Comparison of ENCODE assay signal across 21 mouse cellular contexts in the genomic region with DNA sequence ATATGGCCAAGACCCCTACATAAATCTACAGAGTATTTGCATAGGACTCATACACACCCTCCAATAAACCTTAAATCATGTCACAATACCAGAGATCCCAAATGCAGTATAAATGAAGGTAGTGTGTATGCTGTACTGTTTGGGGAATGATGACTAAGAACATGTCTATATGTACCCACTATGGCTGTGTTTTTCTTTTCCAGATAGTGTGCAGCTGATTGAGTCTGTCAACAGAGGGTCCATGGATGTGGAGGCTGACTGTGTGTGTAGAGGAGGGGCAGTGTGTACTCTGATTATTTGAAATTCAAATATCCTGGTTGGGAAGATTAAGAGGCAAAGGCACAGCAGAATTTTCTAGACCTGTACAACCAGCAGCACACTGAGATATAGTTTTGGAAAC.
DNase-seq lines count a peak whose midpoint lies in the region; ATAC-seq and TF ChIP-seq lines count a peak whose summit lies in the region.
"Had no signal": no experiment of that assay in that cellular context is flagged by ENCODE, and none has a peak within 500 bp of the region (broad histone marks: within the 10 kb centered on the region; RNA-seq: fewer than 3 reads in every experiment).

No protein-coding gene starts in this region.

- no peaks in the 10 kb centered on the region for H3K36me3 ChIP-seq in forebrain, embryonic 15.5 days
- no peaks in the 10 kb centered on the region for H3K36me3 ChIP-seq in forebrain, embryonic 10.5 days (replicated peaks)
- peaks cover 13% of the 10 kb centered on the region for H3K36me3 ChIP-seq in heart, adult 2 months (ENCODE audit: control insufficient read depth, insufficient read depth, low read length)
- H3K36me3 ChIP-seq in heart, postnatal 0 days (replicated peaks; ENCODE audit: control insufficient read depth, insufficient read depth, low read length): no peaks in the 10 kb centered on the region
- H3K36me3 ChIP-seq in stomach, postnatal 0 days (ENCODE audit: control insufficient read depth, insufficient read depth, low read length): no peaks in the 10 kb centered on the region
- H3K36me3 ChIP-seq: G1E; hindbrain, embryonic 12.5 days; hindbrain, embryonic 15.5 days had no signal

- no peak for TF ChIP-seq POLR2A in heart, adult 2 months (IDR thresholded peaks at IDR 0.05; ENCODE audit: insufficient read depth, low read depth, low read length)

- H3K79me2 ChIP-seq in heart, adult 2 months (replicated peaks; ENCODE audit: control insufficient read depth, insufficient read depth, low read length): no peaks in the 10 kb centered on the region

- DNase-seq in forebrain, embryonic 10.5 days (ENCODE audit: extremely low spot score, low spot score): no peak
- no peak for DNase-seq in heart, adult 2 months
- DNase-seq in heart, postnatal 36 days: no peak
- no peak for DNase-seq in heart, postnatal 0 days (ENCODE audit: low spot score)
- no peak for DNase-seq in heart, postnatal 10 days
- peak; percentile 32 for DNase-seq in stomach, postnatal 0 days (ENCODE audit: low spot score)
- DNase-seq in thymus, postnatal 10 days (ENCODE audit: low spot score in 2 of 2): no peak
- DNase-seq: adrenal gland, postnatal 10 days; B cell, adult 2 months; cerebellum, adult 9-10 months; cerebellum, postnatal 14 days; gastrocnemius, postnatal 25 days; kidney, adult 11 months; kidney, adult 8-10 months had no signal

- intact Hi-C loops in heart, adult 2 months (cut with DNase I): loop anchor here (2.0 to 5.0 kb wide), 4 partner anchors 35 to 405 kb away; partner anchors contain the start of gene Trib2
- intact Hi-C loops in heart, postnatal 36 days (cut with DNase I): loop anchor here (2.0 kb wide), 3 partner anchors 37 to 405 kb away; partner anchors contain the start of gene Trib2
- intact Hi-C loops in heart, postnatal 10 days (cut with DNase I): loop anchor here (2.0 to 10.0 kb wide), 2 partner anchors 205 to 293 kb away; no protein-coding TSS in a partner anchor

- H3K4me2 ChIP-seq in forebrain, embryonic 15.5 days (replicated peaks): no peak overlapping the region
- no peak overlapping the region for H3K4me2 ChIP-seq in heart, postnatal 0 days (ENCODE audit: low read depth, low read length)
- no peak overlapping the region for H3K4me2 ChIP-seq in stomach, postnatal 0 days (replicated peaks; ENCODE audit: low read depth)
- H3K4me2 ChIP-seq: heart, embryonic 11.5 days; hindbrain, embryonic 12.5 days; hindbrain, embryonic 15.5 days had no signal

- no peaks in the 10 kb centered on the region for H3K27me3 ChIP-seq in forebrain, embryonic 15.5 days
- no peaks in the 10 kb centered on the region for H3K27me3 ChIP-seq in forebrain, embryonic 10.5 days (ENCODE audit: poor library complexity, severe bottlenecking)
- no peaks in the 10 kb centered on the region for H3K27me3 ChIP-seq in heart, adult 2 months (ENCODE audit: control insufficient read depth, insufficient read depth, low read length)
- no peaks in the 10 kb centered on the region for H3K27me3 ChIP-seq in heart, postnatal 0 days (ENCODE audit: control insufficient read depth, insufficient read depth, low read length)
- H3K27me3 ChIP-seq in stomach, postnatal 0 days (ENCODE audit: control insufficient read depth, insufficient read depth, low read length): no peaks in the 10 kb centered on the region
- H3K27me3 ChIP-seq: CH12.LX; hindbrain, embryonic 12.5 days; hindbrain, embryonic 15.5 days; Patski had no signal

- ATAC-seq in forebrain, embryonic 15.5 days (replicated peaks): 0 out of 2 replicates have a peak, but pooled peaks have one; percentile 20
- ATAC-seq in heart, postnatal 0 days (ENCODE audit: insufficient read depth, low read depth): no peak
- ATAC-seq in stomach, postnatal 0 days (ENCODE audit: low FRiP score, low TSS enrichment): peak; percentile 91; the same call in 1 of the 2 replicates
- ATAC-seq: Patski had no signal

- TF ChIP-seq EP300 in heart, adult 2 months (IDR thresholded peaks at IDR 0.05; ENCODE audit: insufficient read depth, low read depth, low read length): no peak
- no peak for TF ChIP-seq EP300 in heart, postnatal 0 days (IDR thresholded peaks at IDR 0.05; ENCODE audit: low read depth)
- no peak for TF ChIP-seq EP300 in stomach, postnatal 0 days (optimal IDR thresholded peaks at IDR 0.05)

- peaks cover 12% of the 10 kb centered on the region for H3K4me1 ChIP-seq in forebrain, embryonic 15.5 days
- peaks cover 4% of the 10 kb centered on the region; the same call in 1 of the 2 replicates for H3K4me1 ChIP-seq in forebrain, embryonic 10.5 days
- H3K4me1 ChIP-seq in heart, adult 2 months (ENCODE audit: control insufficient read depth, insufficient read depth, low read length): peaks cover 2% of the 10 kb centered on the region; the same call in 1 of the 2 replicates
- peaks cover 22% of the 10 kb centered on the region for H3K4me1 ChIP-seq in heart, postnatal 0 days (ENCODE audit: control insufficient read depth, insufficient read depth)
- no peaks in the 10 kb centered on the region for H3K4me1 ChIP-seq in stomach, postnatal 0 days (replicated peaks; ENCODE audit: control insufficient read depth, insufficient read depth)
- H3K4me1 ChIP-seq: hindbrain, embryonic 12.5 days had no signal

- H3K9me3 ChIP-seq in forebrain, embryonic 15.5 days: no peaks in the 10 kb centered on the region
- H3K9me3 ChIP-seq in forebrain, embryonic 10.5 days: no peaks in the 10 kb centered on the region
- H3K9me3 ChIP-seq in heart, postnatal 0 days (replicated peaks; ENCODE audit: control insufficient read depth, low read length): no peaks in the 10 kb centered on the region
- H3K9me3 ChIP-seq in stomach, postnatal 0 days (ENCODE audit: control insufficient read depth, low read length): no peaks in the 10 kb centered on the region
- H3K9me3 ChIP-seq: G1E; hindbrain, embryonic 12.5 days; hindbrain, embryonic 15.5 days had no signal

- H3K4me3 ChIP-seq in forebrain, embryonic 15.5 days: no peak overlapping the region
- no peak overlapping the region for H3K4me3 ChIP-seq in forebrain, embryonic 10.5 days
- H3K4me3 ChIP-seq in heart, adult 2 months: no peak overlapping the region
- H3K4me3 ChIP-seq in heart, postnatal 0 days (ENCODE audit: low read depth, low read length): no peak overlapping the region
- no peak overlapping the region for H3K4me3 ChIP-seq in stomach, postnatal 0 days (ENCODE audit: low read depth, low read length)
- H3K4me3 ChIP-seq: hindbrain, embryonic 12.5 days; hindbrain, embryonic 15.5 days had no signal

- H3K9ac ChIP-seq in forebrain, embryonic 15.5 days (replicated peaks): no peak overlapping the region
- H3K9ac ChIP-seq in heart, adult 2 months (ENCODE audit: low read depth, low read length): no peak overlapping the region
- no peak overlapping the region for H3K9ac ChIP-seq in heart, postnatal 0 days (replicated peaks; ENCODE audit: low read depth, low read length)
- H3K9ac ChIP-seq in stomach, postnatal 0 days (ENCODE audit: low read length): no peak overlapping the region
- H3K9ac ChIP-seq: hindbrain, embryonic 12.5 days; hindbrain, embryonic 15.5 days had no signal

- no peak overlapping the region for H3K27ac ChIP-seq in forebrain, embryonic 15.5 days (replicated peaks)
- H3K27ac ChIP-seq in forebrain, embryonic 10.5 days: no peak overlapping the region
- H3K27ac ChIP-seq in heart, adult 2 months: peak overlapping the region; percentile 79
- peak overlapping the region; percentile 79 for H3K27ac ChIP-seq in heart, postnatal 0 days (ENCODE audit: low read depth)
- H3K27ac ChIP-seq in stomach, postnatal 0 days (replicated peaks): no peak overlapping the region
- H3K27ac ChIP-seq: hindbrain, embryonic 12.5 days; hindbrain, embryonic 15.5 days had no signal

- no peak for TF ChIP-seq CTCF in heart, adult 2 months (IDR thresholded peaks at IDR 0.05)
- no peak for TF ChIP-seq CTCF in heart, postnatal 0 days (IDR thresholded peaks at IDR 0.05; ENCODE audit: low read depth)
- TF ChIP-seq CTCF in stomach, postnatal 0 days (IDR thresholded peaks at IDR 0.05; ENCODE audit: low read depth): no peak

Comparison
In these comparisons a context has a peak if more than half of its experiments do, and no peak if none do; other contexts are left out.
1. H3K27ac ChIP-seq: peak in heart, adult 2 months (single experiment) and heart, postnatal 0 days (single experiment); none in forebrain, embryonic 15.5 days (single experiment), forebrain, embryonic 10.5 days (single experiment) and stomach, postnatal 0 days (single experiment).